Mouse (Mus musculus): ENCODE results near the gene Snn. TPM values are rescaled to one million over a fixed set of nuclear protein-coding genes. Genes with fewer than 3 reads are reported as not detected.

Gene Snn
- polyA plus RNA-seq, 1 experiment from 2014 or later: 23.2 TPM

DNA sequence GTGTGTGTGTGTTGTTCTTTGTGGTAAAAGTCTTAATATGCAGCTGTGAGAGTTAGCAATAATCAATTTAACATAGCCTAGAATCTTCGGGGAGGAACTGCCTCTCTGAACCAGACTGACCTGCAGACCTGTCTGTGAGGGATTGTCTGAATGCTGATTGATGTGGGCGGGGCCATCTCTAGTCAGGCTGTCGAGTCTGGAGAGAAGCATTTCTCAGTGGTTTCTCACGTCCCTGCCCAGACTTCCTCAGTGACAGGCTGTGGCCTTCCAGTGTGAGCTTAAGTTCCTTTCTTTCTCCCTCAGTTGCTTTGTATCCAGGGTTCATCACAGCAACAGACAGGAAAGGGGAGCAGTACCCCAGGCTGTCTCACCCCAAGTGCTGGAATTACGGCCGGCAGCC is 6.3 kb upstream of the Snn start:
- no peak overlapping the region for H3K9ac ChIP-seq
- H3K4me1 ChIP-seq (replicated peaks): no peaks in the 10 kb centered on the region
- no peak overlapping the region for H3K27ac ChIP-seq
- H3K36me3 ChIP-seq: no peaks in the 10 kb centered on the region
- no peak overlapping the region for H3K4me2 ChIP-seq (replicated peaks)
- H3K9me3 ChIP-seq: no peaks in the 10 kb centered on the region
- H3K27me3 ChIP-seq (replicated peaks): no peaks in the 10 kb centered on the region
- WGBS: 63% methylated on average over 6 of the region's 6 CpGs
- ATAC-seq: no peak
- H3K4me3 ChIP-seq (replicated peaks): no peak overlapping the region

DNA sequence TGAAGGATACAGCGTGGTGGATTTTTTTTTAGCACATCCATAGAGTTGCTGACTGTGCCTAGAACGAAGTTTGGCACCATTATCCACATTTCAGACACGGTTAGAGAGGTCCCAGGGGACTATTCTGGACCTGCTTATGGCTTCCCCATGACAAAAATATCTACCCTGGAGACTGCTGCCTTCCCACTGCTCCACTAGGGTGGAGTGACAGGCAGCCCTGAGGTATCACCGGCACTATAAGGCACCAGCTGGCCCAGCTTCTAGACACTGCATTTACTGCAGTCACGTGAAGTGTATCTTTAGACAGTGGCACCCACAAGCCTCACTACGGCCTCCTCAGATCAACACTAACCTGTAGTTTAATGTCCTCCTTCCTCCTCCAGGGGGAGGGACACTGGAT is 5.9 kb upstream of the Snn start:
- ATAC-seq: no peak
- Histone ChIP-seq H3K27ac (no peak overlapping the region), H3K9me3 (no peaks in the 10 kb centered on the region), H3K36me3 (no peaks in the 10 kb centered on the region), H3K9ac (no peak overlapping the region), H3K4me3 (replicated peaks) (no peak overlapping the region), H3K4me1 (replicated peaks) (no peaks in the 10 kb centered on the region), H3K27me3 (replicated peaks) (no peaks in the 10 kb centered on the region), H3K4me2 (replicated peaks) (no peak overlapping the region)
- 88% methylated on average over 6 of the region's 6 CpGs for WGBS

DNA sequence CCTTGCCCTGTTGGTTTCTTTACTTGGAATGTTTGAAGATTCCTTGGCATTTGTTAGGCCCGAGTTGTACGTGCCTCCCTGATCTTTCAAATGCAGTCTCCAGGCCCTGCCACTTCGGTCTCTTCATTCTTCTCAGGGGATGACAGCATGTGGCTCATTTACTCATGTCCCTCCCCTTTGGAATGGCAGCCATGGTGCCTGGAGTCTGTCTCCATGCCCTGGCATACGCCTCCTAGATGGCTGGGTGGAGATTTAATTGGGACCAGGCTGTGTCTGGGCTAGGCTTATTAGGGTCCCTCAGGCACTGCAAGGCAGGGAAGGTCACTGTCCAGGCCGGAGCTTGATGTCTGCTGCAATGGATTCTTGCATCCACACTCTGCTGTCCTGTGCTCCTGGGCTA is 4.8 kb upstream of the Snn start:
- Histone ChIP-seq H3K27me3 (replicated peaks) (no peaks in the 10 kb centered on the region), H3K4me2 (replicated peaks) (no peak overlapping the region), H3K4me3 (replicated peaks) (no peak overlapping the region), H3K9ac (no peak overlapping the region), H3K9me3 (no peaks in the 10 kb centered on the region), H3K36me3 (no peaks in the 10 kb centered on the region), H3K27ac (no peak overlapping the region), H3K4me1 (replicated peaks) (no peaks in the 10 kb centered on the region)
- ATAC-seq: no peak
- 80% methylated on average over 5 of the region's 5 CpGs for WGBS

- Histone ChIP-seq H3K4me3 (replicated peaks) (no peak overlapping the region), H3K36me3 (no peaks in the 10 kb centered on the region), H3K9me3 (no peaks in the 10 kb centered on the region), H3K4me1 (replicated peaks) (peaks cover 32% of the 10 kb centered on the region), H3K27me3 (replicated peaks) (no peaks in the 10 kb centered on the region), H3K4me2 (replicated peaks) (peak overlapping the region; percentile 9; the same call in 1 of the 2 replicates), H3K9ac (peak overlapping the region; percentile 4; the same call in 1 of the 2 replicates), H3K27ac (peak overlapping the region; percentile 83)
- 34% methylated on average over 13 of the region's 13 CpGs for WGBS
- ATAC-seq: peak; percentile 54
These were observed 2.3 kb downstream of the Snn start for GRCm38 (mm10) chr16:11062794-11063721.

- 93% methylated on average over 4 of the region's 4 CpGs for WGBS
- Histone ChIP-seq H3K9ac (no peak overlapping the region), H3K36me3 (no peaks in the 10 kb centered on the region), H3K27ac (no peak overlapping the region), H3K4me1 (replicated peaks) (peaks cover 42% of the 10 kb centered on the region), H3K27me3 (replicated peaks) (no peaks in the 10 kb centered on the region), H3K4me3 (replicated peaks) (no peak overlapping the region), H3K9me3 (no peaks in the 10 kb centered on the region), H3K4me2 (replicated peaks) (no peak overlapping the region)
- ATAC-seq: no peak
These were observed 3.6 kb downstream of the Snn start for GRCm38 (mm10) chr16:11064341-11064740.

DNA sequence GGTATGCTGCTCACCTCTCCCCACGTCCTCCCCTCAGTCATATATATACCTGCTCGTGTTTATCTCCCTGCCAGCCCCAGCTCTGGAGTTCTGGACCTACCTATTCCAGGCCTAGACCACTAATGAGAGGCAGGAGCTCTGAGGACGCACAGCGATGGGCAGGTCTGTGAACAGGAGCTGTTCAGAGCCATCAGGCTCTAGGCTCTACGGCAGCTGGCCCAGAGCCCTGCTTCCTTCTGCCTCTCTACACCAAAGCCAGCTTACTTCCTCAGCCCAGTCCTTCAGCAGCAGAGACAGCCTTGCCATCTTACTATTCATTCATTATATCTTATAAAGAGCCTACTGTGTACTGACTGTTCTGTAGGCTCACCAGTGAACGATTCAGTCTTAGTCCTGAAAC is 4.0 kb downstream of the Snn start:
- no peaks in the 10 kb centered on the region for H3K27me3 ChIP-seq (replicated peaks)
- 89% methylated on average over 6 of the region's 6 CpGs for WGBS
- no peak overlapping the region for H3K27ac ChIP-seq
- H3K4me3 ChIP-seq (replicated peaks): no peak overlapping the region
- no peaks in the 10 kb centered on the region for H3K9me3 ChIP-seq
- H3K4me1 ChIP-seq (replicated peaks): peaks cover 46% of the 10 kb centered on the region
- H3K9ac ChIP-seq: no peak overlapping the region
- no peaks in the 10 kb centered on the region for H3K36me3 ChIP-seq
- no peak overlapping the region for H3K4me2 ChIP-seq (replicated peaks)
- ATAC-seq: no peak

DNA sequence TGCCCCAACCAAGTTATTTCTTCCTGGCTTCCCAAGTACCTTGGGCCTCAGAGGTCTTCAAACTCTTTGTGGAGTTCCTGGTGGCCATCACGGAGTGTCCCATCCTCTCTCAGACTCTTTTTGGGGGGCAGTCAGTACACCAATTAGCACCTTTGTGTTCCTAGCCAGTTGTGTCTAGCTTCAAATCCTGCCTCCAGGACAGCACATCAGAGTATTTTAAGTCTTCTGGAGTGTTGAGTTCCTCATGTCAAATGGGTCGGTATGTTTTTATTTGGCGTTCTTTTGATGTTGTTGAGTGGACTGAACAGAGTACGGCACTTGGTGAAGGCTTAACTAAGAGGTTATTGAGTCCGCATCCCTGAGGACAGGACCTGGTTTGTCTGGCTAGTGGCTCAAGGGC is 4.7 kb downstream of the Snn start:
- H3K4me3 ChIP-seq (replicated peaks): peak overlapping the region; percentile 86
- H3K4me1 ChIP-seq (replicated peaks): peaks cover 53% of the 10 kb centered on the region
- H3K9me3 ChIP-seq: no peaks in the 10 kb centered on the region
- peak overlapping the region; percentile 89; the same call in 1 of the 2 replicates for H3K27ac ChIP-seq
- no peaks in the 10 kb centered on the region for H3K27me3 ChIP-seq (replicated peaks)
- peak overlapping the region; percentile 65 for H3K4me2 ChIP-seq (replicated peaks)
- ATAC-seq: no peak
- peak overlapping the region; percentile 26; the same call in 1 of the 2 replicates for H3K9ac ChIP-seq
- H3K36me3 ChIP-seq: no peaks in the 10 kb centered on the region
- WGBS: 66% methylated on average over 5 of the region's 5 CpGs

GRCm38 (mm10) chr16:11066029-11066832 is 5.5 kb downstream of the Snn start, which contains the start of gene Litaf:
Litaf (minus strand) TSS chr16:11066157.
- WGBS: under 1% methylated on average over 78 of the region's 78 CpGs
- Histone ChIP-seq H3K9me3 (no peaks in the 10 kb centered on the region), H3K9ac (peak within 1 kb of the TSS; percentile 89), H3K27ac (peak within 1 kb of the TSS; percentile 89), H3K4me3 (replicated peaks) (peak within 1 kb of the TSS; percentile 86), H3K27me3 (replicated peaks) (no peaks in the 10 kb centered on the region), H3K4me1 (replicated peaks) (peaks cover 53% of the 10 kb centered on the region), H3K36me3 (no peaks in the 10 kb centered on the region), H3K4me2 (replicated peaks) (peak within 1 kb of the TSS; percentile 65)
- peak; percentile 98 for ATAC-seq

DNA sequence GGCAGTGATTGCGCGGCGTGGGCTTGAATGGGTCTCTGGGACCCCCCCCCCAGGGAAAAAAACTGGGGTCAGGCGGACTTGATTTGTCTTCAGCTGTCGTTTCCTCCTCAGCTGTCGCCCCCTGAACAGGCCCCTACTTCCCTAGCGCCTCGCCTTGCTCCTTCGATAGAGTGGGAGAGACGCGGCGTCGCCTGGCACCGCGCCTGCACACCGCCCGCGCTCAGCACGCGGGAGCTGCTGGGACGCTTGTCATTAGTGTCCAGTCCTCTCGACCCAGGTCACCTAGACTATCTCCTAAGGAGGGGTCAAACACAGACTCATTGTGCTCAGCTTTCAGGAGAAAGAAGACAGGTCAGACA is 6.1 kb downstream of the Snn start:
- peak overlapping the region; percentile 89 for H3K27ac ChIP-seq
- H3K4me1 ChIP-seq (replicated peaks): peaks cover 53% of the 10 kb centered on the region
- H3K27me3 ChIP-seq (replicated peaks): no peaks in the 10 kb centered on the region
- peak; percentile 21 for ATAC-seq
- 1% methylated on average over 22 of the region's 22 CpGs for WGBS
- no peaks in the 10 kb centered on the region for H3K9me3 ChIP-seq
- H3K36me3 ChIP-seq: no peaks in the 10 kb centered on the region
- H3K4me3 ChIP-seq (replicated peaks): peak overlapping the region; percentile 86
- H3K4me2 ChIP-seq (replicated peaks): peak overlapping the region; percentile 65
- peak overlapping the region; percentile 89 for H3K9ac ChIP-seq

DNA sequence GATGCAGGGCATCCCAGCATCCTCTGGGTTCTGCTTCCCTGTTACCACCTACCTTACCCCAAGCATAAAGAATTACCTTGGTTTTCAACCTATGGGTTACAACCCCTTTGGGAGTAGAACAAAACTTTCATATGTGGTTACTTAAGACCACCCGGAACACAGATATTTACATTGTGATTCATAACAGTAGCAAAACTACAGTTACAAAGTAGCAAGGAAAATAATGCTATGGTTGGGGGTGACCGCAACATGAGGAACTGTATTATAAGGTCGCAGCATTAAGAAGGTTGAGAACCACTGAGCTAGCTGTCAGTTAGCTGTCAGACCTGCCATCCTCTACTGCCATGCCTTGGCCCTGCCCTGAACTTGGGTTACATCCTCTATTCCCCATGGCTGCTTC is 7.9 kb downstream of the Snn start:
- Histone ChIP-seq H3K4me1 (replicated peaks) (peaks cover 44% of the 10 kb centered on the region), H3K27ac (no peak overlapping the region), H3K4me3 (replicated peaks) (no peak overlapping the region), H3K36me3 (peaks cover 7% of the 10 kb centered on the region; the same call in 1 of the 2 replicates), H3K9me3 (no peaks in the 10 kb centered on the region), H3K4me2 (replicated peaks) (peak overlapping the region; percentile 65), H3K9ac (no peak overlapping the region), H3K27me3 (replicated peaks) (no peaks in the 10 kb centered on the region)
- ATAC-seq: no peak
- WGBS: 84% methylated on average over 3 of the region's 3 CpGs

DNA sequence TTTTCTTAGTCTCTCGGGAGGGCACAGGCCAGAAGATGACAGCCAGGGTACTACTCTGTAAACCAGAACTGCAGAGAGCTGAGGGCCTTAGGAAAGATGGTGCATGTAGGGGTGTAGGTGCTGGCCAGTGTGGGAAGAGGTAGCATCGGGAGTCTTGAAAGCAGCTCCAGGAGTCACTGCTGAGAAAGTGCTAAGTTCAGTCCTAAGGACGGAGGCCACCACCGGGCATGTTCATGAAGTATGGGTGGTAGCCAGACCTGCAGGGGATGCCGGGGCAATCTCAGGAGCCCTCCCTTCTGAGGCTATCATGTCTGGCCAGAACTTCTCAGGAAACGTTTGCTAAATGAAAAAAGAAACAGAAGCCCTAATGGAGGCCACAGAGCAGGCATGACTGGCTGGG is 8.5 kb downstream of the Snn start:
- no peak overlapping the region for H3K27ac ChIP-seq
- no peak overlapping the region for H3K4me3 ChIP-seq (replicated peaks)
- no peaks in the 10 kb centered on the region for H3K9me3 ChIP-seq
- peak overlapping the region; percentile 65; the same call in 1 of the 2 replicates for H3K4me2 ChIP-seq (replicated peaks)
- no peak overlapping the region for H3K9ac ChIP-seq
- WGBS: 61% methylated on average over 6 of the region's 6 CpGs
- no peaks in the 10 kb centered on the region for H3K27me3 ChIP-seq (replicated peaks)
- H3K36me3 ChIP-seq: peaks cover 11% of the 10 kb centered on the region
- H3K4me1 ChIP-seq (replicated peaks): peaks cover 41% of the 10 kb centered on the region
- no peak for ATAC-seq

DNA sequence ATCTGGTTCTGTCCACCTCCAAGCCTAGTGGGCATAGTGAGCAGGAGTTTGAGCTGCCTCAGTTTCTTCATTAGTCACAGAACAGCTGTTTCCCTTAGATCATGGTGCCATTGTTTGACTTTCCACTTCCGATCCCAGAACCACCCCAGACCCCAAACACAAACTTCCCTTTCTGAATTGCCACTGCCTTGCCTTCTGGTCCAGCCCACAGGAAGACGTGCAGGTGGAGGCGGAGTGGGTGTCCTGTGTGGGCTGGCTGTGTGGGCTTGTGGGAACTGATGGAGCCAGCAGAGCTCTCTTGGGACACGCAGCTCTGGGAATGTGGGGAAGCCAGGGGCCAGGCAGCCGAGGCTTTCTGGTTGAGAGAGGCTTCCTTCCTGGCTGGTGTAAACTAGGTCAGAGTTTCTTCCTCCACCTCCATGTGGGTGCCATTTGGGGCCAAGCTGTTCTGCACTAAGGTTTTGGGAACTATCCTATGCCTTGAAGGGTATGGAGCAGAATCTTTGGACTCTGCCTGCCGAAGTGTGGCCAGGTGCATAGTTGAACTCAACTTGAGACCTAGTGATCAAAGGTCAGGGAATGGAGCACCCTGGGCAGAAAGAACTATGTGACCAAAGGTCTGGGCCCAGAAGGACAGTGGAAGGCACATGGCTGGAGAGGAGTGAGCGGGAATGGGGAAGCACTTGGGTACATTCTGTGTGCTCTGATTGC is 9.1 kb downstream of the Snn start:
- Histone ChIP-seq H3K4me1 (replicated peaks) (peaks cover 41% of the 10 kb centered on the region), H3K36me3 (peaks cover 14% of the 10 kb centered on the region), H3K9ac (no peak overlapping the region), H3K4me2 (replicated peaks) (0 out of 2 replicates have a peak overlapping the region, but pooled peaks have one; percentile 12), H3K27ac (peak overlapping the region; percentile 20; the same call in 1 of the 2 replicates), H3K4me3 (replicated peaks) (no peak overlapping the region), H3K27me3 (replicated peaks) (no peaks in the 10 kb centered on the region), H3K9me3 (no peaks in the 10 kb centered on the region)
- ATAC-seq: no peak
- 36% methylated on average over 7 of the region's 7 CpGs for WGBS

Measured in intestine, embryonic 15.5 days (tissue).